Mouse (Mus musculus): Measurements from ENCODE around the gene Set.

DNA sequence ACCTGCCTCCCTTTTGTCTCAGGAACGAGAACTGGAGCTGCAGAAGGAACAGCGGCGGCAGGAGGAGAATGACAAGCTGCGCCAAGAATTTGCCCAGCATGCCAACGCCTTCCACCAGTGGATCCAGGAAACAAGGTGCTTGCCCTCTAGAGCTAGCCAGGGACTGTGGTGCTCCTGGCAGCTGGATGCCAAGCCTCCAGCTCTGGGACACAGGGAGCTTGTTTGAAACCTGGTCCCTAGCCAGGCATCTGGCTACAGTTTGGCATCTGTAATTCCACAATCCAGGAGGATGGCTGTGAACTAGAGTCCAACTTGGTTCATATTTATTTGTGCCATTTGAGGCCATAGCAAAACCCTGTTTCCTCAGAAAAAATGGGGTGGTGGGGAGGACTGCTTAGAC, 30.2 kb upstream of the Set start:
- TF ChIP-seq CTCF (IDR thresholded peaks at IDR 0.05; ENCODE audit: low read depth): no peak
- no peak for TF ChIP-seq EP300 (IDR thresholded peaks at IDR 0.05; ENCODE audit: low read depth)
